Mouse (Mus musculus) ES-Bruce4 (cell line): ENCODE measurements around the gene Ntrk1.

Source experiments
- CTCF ChIP-seq: IDR thresholded peaks from one replicate; pipeline ENCODE4 v1.8.1; 2011; ENCODE audit warnings: low read depth, low read length
- EP300 ChIP-seq: IDR thresholded peaks from 2 replicates; pipeline ENCODE4 v1.6.1; 2011; ENCODE audit warnings: low read depth, low read length; ENCODE audit not compliant: insufficient read depth
- POLR2A ChIP-seq: IDR thresholded peaks from one replicate; pipeline ENCODE4 v1.8.1; 2011; ENCODE audit warnings: low read length; ENCODE audit not compliant: insufficient read depth

GRCm38 (mm10) chr3:87779086-87779485 is 15.9 kb downstream of the Ntrk1 start:
- TF ChIP-seq CTCF (no peak), POLR2A (no peak), EP300 (no peak)
